In the genomic region with DNA sequence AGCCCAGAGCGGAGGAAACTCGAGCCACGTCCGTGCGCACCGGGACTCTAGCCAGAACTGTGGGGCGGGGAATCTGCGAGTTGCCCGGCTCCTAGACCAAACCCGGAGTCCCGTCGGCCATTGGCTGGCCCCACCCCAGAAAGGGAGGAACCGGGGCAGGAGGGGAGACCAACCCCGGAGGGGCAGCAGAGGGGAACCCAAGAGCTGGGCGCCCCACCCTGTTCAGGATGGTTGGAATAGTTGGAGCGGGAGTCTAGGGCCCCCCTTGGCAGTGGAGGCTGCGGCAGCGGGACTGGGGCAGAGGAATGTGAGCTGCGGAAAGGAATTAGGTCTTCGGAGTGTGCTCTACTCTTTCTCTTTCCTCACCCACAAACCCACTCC, we compare ENCODE assay signal across 8 mouse cellular contexts. TPM values are rescaled to one million over a fixed set of nuclear protein-coding genes. Genes with fewer than 3 reads are reported as not detected.
DNase-seq lines count a peak whose midpoint lies in the region; ATAC-seq and TF ChIP-seq lines count a peak whose summit lies in the region.

A gene (minus strand): TSS at position 331 of the 381 bp plus-strand sequence.

- WGBS in intestine, postnatal 0 days: 4% methylated on average over 20 of the region's 20 CpGs
- 1% methylated on average over 20 of the region's 20 CpGs for WGBS in limb, embryonic 12.5 days
- WGBS in midbrain, embryonic 11.5 days: under 1% methylated on average over 20 of the region's 20 CpGs
- 2% methylated on average over 20 of the region's 20 CpGs for WGBS in stomach, embryonic 14.5 days

- peak within 1 kb of the TSS; percentile 77 for H3K4me3 ChIP-seq in intestine, postnatal 0 days (ENCODE audit: low read depth, low read length)
- H3K4me3 ChIP-seq in limb, embryonic 12.5 days (replicated peaks): peak within 1 kb of the TSS; percentile 49
- peak within 1 kb of the TSS; percentile 29 for H3K4me3 ChIP-seq in midbrain, embryonic 11.5 days (ENCODE audit: low read depth, low read length)
- H3K4me3 ChIP-seq in stomach, embryonic 14.5 days (ENCODE audit: low read depth, low read length): peak within 1 kb of the TSS; percentile 70

- peak; percentile 78 for ATAC-seq in granulocyte monocyte progenitor cell, adult 5-6 weeks (replicated peaks; ENCODE audit: poor library complexity, severe bottlenecking)
- ATAC-seq in intestine, postnatal 0 days: peak; percentile 70
- peak; percentile 76 for ATAC-seq in limb, embryonic 12.5 days (ENCODE audit: insufficient number of reproducible peaks, insufficient read depth, low FRiP score, low TSS enrichment, low read depth)
- ATAC-seq in midbrain, embryonic 11.5 days (ENCODE audit: low FRiP score): no peak
- peak; percentile 90 for ATAC-seq in stomach, embryonic 14.5 days (ENCODE audit: insufficient number of reproducible peaks, insufficient read depth, low FRiP score, low read depth)

- 0 out of 2 replicates have a peak, but pooled peaks cover 10% of the 10 kb centered on the region for H3K27me3 ChIP-seq in intestine, postnatal 0 days (replicated peaks; ENCODE audit: control insufficient read depth, insufficient read depth, low read length)
- peaks cover 97% of the 10 kb centered on the region for H3K27me3 ChIP-seq in limb, embryonic 12.5 days
- H3K27me3 ChIP-seq in midbrain, embryonic 11.5 days (ENCODE audit: control insufficient read depth, insufficient read depth, low read length): peaks cover 46% of the 10 kb centered on the region
- no peaks in the 10 kb centered on the region for H3K27me3 ChIP-seq in stomach, embryonic 14.5 days (ENCODE audit: control insufficient read depth, insufficient read depth, low read length)

- peak within 1 kb of the TSS; percentile 78 for H3K9ac ChIP-seq in intestine, postnatal 0 days (ENCODE audit: low read depth, low read length)
- H3K9ac ChIP-seq in limb, embryonic 12.5 days (replicated peaks): peak within 1 kb of the TSS; percentile 61
- H3K9ac ChIP-seq in midbrain, embryonic 11.5 days (ENCODE audit: low read length): peak within 1 kb of the TSS; percentile 33
- peak within 1 kb of the TSS; percentile 87 for H3K9ac ChIP-seq in stomach, embryonic 14.5 days (replicated peaks; ENCODE audit: low read depth, low read length)

- peak; percentile 40 to 42 for DNase-seq in layer of hippocampus, adult 18-20 months (ENCODE audit: low spot score in 2 of 2)
- no peak for DNase-seq in layer of hippocampus, adult 9-11 months
- peak; percentile 60 for DNase-seq in embryo, embryonic 10.5 days (ENCODE audit: low spot score)
- peak; percentile 92 for DNase-seq in midbrain, embryonic 11.5 days (ENCODE audit: low spot score, missing footprints)

- peak within 1 kb of the TSS; percentile 90 for H3K4me2 ChIP-seq in intestine, postnatal 0 days (replicated peaks; ENCODE audit: low read depth)
- peak within 1 kb of the TSS; percentile 75 for H3K4me2 ChIP-seq in limb, embryonic 12.5 days
- peak within 1 kb of the TSS; percentile 43 for H3K4me2 ChIP-seq in midbrain, embryonic 11.5 days
- peak within 1 kb of the TSS; percentile 74 for H3K4me2 ChIP-seq in stomach, embryonic 14.5 days (replicated peaks; ENCODE audit: low read depth, low read length)

- H3K4me1 ChIP-seq in intestine, postnatal 0 days (replicated peaks; ENCODE audit: control insufficient read depth, insufficient read depth, low read length): 0 out of 2 replicates have a peak, but pooled peaks cover 4% of the 10 kb centered on the region
- H3K4me1 ChIP-seq in limb, embryonic 12.5 days (replicated peaks): peaks cover 19% of the 10 kb centered on the region
- peaks cover 9% of the 10 kb centered on the region; the same call in 1 of the 2 replicates for H3K4me1 ChIP-seq in midbrain, embryonic 11.5 days (ENCODE audit: control insufficient read depth, insufficient read depth, low read length)
- peaks cover 21% of the 10 kb centered on the region; the same call in 1 of the 2 replicates for H3K4me1 ChIP-seq in stomach, embryonic 14.5 days (ENCODE audit: control insufficient read depth, insufficient read depth, low read length)

- no peaks in the 10 kb centered on the region; the same call in 1 of the 2 replicates for H3K36me3 ChIP-seq in intestine, postnatal 0 days (ENCODE audit: control insufficient read depth, insufficient read depth)
- H3K36me3 ChIP-seq in limb, embryonic 12.5 days: no peaks in the 10 kb centered on the region
- H3K36me3 ChIP-seq in midbrain, embryonic 11.5 days (ENCODE audit: control insufficient read depth, insufficient read depth, low read length): no peaks in the 10 kb centered on the region
- no peaks in the 10 kb centered on the region for H3K36me3 ChIP-seq in stomach, embryonic 14.5 days (ENCODE audit: control insufficient read depth, insufficient read depth, low read length)

- no peaks in the 10 kb centered on the region for H3K9me3 ChIP-seq in intestine, postnatal 0 days (ENCODE audit: control insufficient read depth)
- no peaks in the 10 kb centered on the region for H3K9me3 ChIP-seq in limb, embryonic 12.5 days
- no peaks in the 10 kb centered on the region for H3K9me3 ChIP-seq in midbrain, embryonic 11.5 days (ENCODE audit: control insufficient read depth, low read length)
- H3K9me3 ChIP-seq in stomach, embryonic 14.5 days (ENCODE audit: control insufficient read depth, low read depth, low read length): no peaks in the 10 kb centered on the region

- peak; percentile 10; the same call in 1 of the 2 replicates for TF ChIP-seq CTCF in intestine, postnatal 0 days (IDR thresholded peaks at IDR 0.05; ENCODE audit: low read depth)

- H3K27ac ChIP-seq in intestine, postnatal 0 days (ENCODE audit: low read depth, low read length): peak within 1 kb of the TSS; percentile 82
- no peak within 1 kb of the TSS for H3K27ac ChIP-seq in limb, embryonic 12.5 days
- no peak within 1 kb of the TSS for H3K27ac ChIP-seq in midbrain, embryonic 11.5 days (ENCODE audit: low read depth, low read length)
- H3K27ac ChIP-seq in stomach, embryonic 14.5 days (ENCODE audit: low read length): peak within 1 kb of the TSS; percentile 95

RNA-seq across cellular contexts. Expression of the gene that starts here (rescaled TPM):
- total RNA-seq in layer of hippocampus, adult 18-20 months (2021): 10 to 100 TPM; 15.8 to 16.0 TPM
- 1.1 and 1.5 TPM in 2 replicates for total RNA-seq in granulocyte monocyte progenitor cell, adult 5-6 weeks (2014; fragmentation: Nextera tagmentation)
- total RNA-seq in granulocyte monocyte progenitor cell, adult 5-6 weeks (2017): 0.93 and 1.6 TPM in 2 replicates
- polyA plus RNA-seq in intestine, postnatal 0 days (2015; fragmentation: Nextera tagmentation; extraction: Ambion mirVana): 191 and 207 TPM in 2 replicates
- polyA plus RNA-seq in limb, embryonic 12.5 days (2016; fragmentation: Nextera tagmentation; extraction: Ambion mirVana): 38.4 and 48.2 TPM in 2 replicates
- polyA plus RNA-seq in midbrain, embryonic 11.5 days (2014; fragmentation: Nextera tagmentation; extraction: Ambion mirVana): 12.5 and 14.8 TPM in 2 replicates
- polyA plus RNA-seq in stomach, embryonic 14.5 days (2014; fragmentation: Nextera tagmentation; extraction: Ambion mirVana): 136 and 158 TPM in 2 replicates

Comparison
In these comparisons a context has a peak if more than half of its experiments do, and no peak if none do; other contexts are left out.
1. RNA of the gene that starts here (total RNA-seq): 15.8 to 16.0 TPM in layer of hippocampus, adult 18-20 months; 0.93 to 1.6 TPM in granulocyte monocyte progenitor cell, adult 5-6 weeks; every median in the first group is over 4 times any median in the second.
2. H3K27ac ChIP-seq: peak in intestine, postnatal 0 days (single experiment) and stomach, embryonic 14.5 days (single experiment); none in limb, embryonic 12.5 days (single experiment) and midbrain, embryonic 11.5 days (single experiment).
3. H3K9ac ChIP-seq: peak in every context shown above with its lines; median percentile 87 in stomach, embryonic 14.5 days; 78 in intestine, postnatal 0 days; 61 in limb, embryonic 12.5 days; 33 in midbrain, embryonic 11.5 days.
4. Peak in every context shown above with its lines, with median percentiles within 50 percentile points of each other: H3K4me2 ChIP-seq and H3K4me3 ChIP-seq.